Mouse (Mus musculus) bone marrow macrophage, adult 2 months (primary cell): ENCODE measurements around the gene Amn. TPM values are rescaled to one million over a fixed set of nuclear protein-coding genes. Genes with fewer than 3 reads are reported as not detected.

Experiments
- H3K27ac ChIP-seq: 2 replicates; pipeline ENCODE4 v1.5.1; 2012; ENCODE audit warnings: low read depth, low read length; ENCODE audit not compliant: insufficient read depth
- H3K4me1 ChIP-seq: 2 replicates; pipeline ENCODE4 v1.6.1; 2012; ENCODE audit warnings: low read length; ENCODE audit not compliant: control insufficient read depth, insufficient read depth
- H3K4me3 ChIP-seq: 2 replicates; pipeline ENCODE4 v1.5.1; 2012; ENCODE audit warnings: mild to moderate bottlenecking, low read length, moderate library complexity; ENCODE audit not compliant: insufficient read depth
- CTCF ChIP-seq: IDR thresholded peaks from 2 replicates; pipeline ENCODE4 v1.5.1; 2012; ENCODE audit warnings: low read depth, mild to moderate bottlenecking, low read length, moderate library complexity
- POLR2A ChIP-seq: IDR thresholded peaks from 2 replicates; pipeline ENCODE4 v1.6.1; 2012; ENCODE audit warnings: mild to moderate bottlenecking, low read depth, low read length, borderline replicate concordance
- polyA plus RNA-seq: library from polyadenylated mRNA; stranded (reverse); fragments of >200 nt; gene quantifications from 2 replicates; pipeline ENCODE4 v1.2.4, GENCODE M21; 2012; ENCODE audit not compliant: missing spikeins, insufficient read depth, insufficient read length

The Amn gene
- not detected in 2 replicates for polyA plus RNA-seq

DNA sequence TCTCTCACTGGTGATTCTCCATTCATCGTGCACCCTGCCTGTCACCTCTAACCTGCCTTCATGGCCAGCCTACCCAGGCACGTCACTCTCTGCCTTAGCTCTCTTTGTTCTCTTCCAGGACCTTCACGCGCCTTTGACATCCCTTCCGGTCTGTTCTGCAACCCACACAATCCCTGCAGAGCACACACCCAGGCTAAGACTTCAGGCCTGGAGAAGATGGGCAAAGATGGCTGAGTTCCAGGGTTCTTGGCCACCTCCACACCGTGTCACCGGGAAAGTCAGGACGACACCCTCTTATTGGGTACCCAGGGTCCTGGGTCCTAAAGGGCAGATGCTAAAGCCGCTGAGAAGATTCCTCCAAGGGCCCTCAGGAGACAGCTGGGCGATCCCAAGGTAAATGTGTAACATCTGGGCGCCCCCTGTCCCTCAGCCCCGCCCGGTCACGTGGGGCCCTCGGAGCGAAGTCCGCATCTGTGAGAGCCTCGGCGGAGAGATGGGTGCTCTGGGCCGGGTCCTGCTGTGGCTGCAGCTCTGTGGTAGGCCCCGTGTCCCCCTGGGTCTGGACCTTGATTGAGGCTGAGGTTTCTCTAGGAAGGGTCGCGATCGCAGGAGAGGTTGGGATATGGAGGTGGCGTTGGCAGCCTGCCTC, at the start of gene Amn:
TSS of gene Amn (plus strand) at position 467 of the 649 bp plus-strand sequence.
- Histone ChIP-seq H3K4me1 (no peaks in the 10 kb centered on the region), H3K4me3 (no peak within 1 kb of the TSS), H3K27ac (no peak within 1 kb of the TSS)
- TF ChIP-seq CTCF (no peak), POLR2A (no peak)

DNA sequence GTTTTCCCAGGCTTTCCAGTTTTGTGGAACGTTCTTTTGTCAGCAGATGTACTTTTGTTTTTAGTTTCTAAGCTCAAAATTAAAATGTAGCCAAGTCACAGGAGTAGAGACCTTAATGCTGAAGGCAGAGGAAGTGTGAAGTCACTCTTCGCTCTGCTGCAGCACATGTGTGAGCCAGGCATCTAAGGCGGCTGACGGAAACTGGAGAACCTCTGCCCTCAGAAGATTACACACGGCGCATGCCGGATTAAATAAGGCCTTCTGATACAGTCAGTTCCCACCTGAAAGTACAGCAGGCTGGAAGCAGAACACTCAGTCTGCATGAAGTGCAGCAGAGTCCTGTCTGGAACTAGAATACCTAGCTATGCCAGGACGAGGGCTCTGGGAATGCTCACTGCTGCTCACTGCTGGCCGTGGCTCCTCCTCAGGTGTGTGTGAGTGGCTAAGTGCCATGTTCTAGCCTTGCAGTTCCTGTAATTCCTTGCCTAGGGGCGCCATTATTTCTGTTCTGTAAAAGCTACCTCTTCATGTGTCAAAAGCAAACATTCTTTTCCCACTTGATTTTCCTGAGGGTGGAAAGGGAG, 45.6 kb upstream of the Amn start:
- Histone ChIP-seq H3K27ac (no peak overlapping the region), H3K4me3 (no peak overlapping the region), H3K4me1 (peaks cover 2% of the 10 kb centered on the region)
- no peak for TF ChIP-seq CTCF
- no peak for TF ChIP-seq POLR2A

DNA sequence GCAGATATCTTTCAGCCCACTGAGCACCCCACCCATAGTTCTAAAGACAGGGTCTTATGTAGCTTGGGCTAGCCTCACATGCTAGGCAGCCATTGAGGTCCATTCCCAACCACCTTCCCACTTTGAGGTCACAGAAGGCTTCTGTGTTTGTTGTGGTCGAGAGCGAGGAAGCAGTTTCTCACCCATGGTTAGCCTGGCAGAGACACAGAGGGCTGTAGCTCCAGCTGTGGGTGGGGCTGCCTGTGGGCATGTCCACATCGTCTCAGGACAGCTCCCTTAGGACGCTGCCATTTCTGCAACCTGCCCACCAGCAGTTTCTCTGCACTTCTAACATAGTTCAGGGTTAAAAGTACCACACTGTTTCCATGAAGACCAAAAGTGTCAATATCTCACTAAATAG, 43.5 kb upstream of the Amn start:
- Histone ChIP-seq H3K4me3 (no peak overlapping the region), H3K27ac (no peak overlapping the region), H3K4me1 (peaks cover 9% of the 10 kb centered on the region)
- TF ChIP-seq POLR2A (no peak), CTCF (no peak)

- H3K27ac ChIP-seq: no peak overlapping the region
- H3K4me1 ChIP-seq: peaks cover 9% of the 10 kb centered on the region
- no peak overlapping the region for H3K4me3 ChIP-seq
- TF ChIP-seq POLR2A (no peak), CTCF (no peak)
Measured at GRCm38 (mm10) chr12:111228488-111228887, 42.4 kb upstream of the Amn start.

- no peak overlapping the region for H3K27ac ChIP-seq
- TF ChIP-seq POLR2A (no peak), CTCF (no peak)
- H3K4me3 ChIP-seq: no peak overlapping the region
- peaks cover 6% of the 10 kb centered on the region for H3K4me1 ChIP-seq
Measured at GRCm38 (mm10) chr12:111230793-111231192, 40.1 kb upstream of the Amn start.

DNA sequence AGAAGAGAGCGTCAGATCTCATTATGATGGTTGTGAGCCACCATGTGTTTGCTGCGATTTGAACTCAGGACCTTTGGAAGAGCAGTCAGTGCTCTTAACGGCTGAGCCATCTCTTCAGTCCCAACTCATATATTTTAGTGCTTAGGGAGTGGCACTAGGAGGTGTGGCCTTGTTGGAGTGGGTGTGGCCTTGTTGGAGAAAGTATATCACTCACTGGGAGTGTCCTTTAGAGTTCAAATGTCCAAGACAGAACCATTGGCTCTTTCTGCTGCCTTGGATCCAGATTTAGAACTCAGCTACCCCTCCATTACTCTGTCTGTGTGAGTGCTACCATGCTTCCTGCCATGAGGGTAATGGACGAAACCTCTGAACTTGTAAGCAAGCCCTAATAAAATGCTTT, 37.1 kb upstream of the Amn start:
- Histone ChIP-seq H3K4me1 (peaks cover 6% of the 10 kb centered on the region), H3K4me3 (no peak overlapping the region), H3K27ac (no peak overlapping the region)
- TF ChIP-seq POLR2A: no peak
- no peak for TF ChIP-seq CTCF

DNA sequence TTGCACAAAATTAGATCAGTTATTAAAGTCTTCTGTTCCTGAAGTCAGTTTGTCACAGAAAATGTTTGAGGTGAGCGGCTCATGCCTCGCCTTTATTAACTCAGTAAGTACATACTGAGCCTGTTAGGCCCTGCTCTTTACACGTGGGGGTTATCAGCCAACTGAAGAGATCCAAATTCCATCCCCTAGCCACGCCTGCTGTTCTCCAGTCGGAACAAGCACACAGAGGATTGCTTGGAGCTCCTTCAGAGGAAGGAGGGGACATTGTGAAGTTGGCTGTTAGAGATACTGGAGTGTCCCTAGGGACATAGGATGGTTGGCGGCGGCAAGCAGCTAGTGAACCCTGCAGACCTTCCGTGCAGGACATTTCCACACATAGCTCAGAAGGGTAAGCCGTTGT, 36.5 kb upstream of the Amn start:
- TF ChIP-seq CTCF (no peak), POLR2A (no peak)
- peaks cover 6% of the 10 kb centered on the region for H3K4me1 ChIP-seq
- no peak overlapping the region for H3K27ac ChIP-seq

GRCm38 (mm10) chr12:111235631-111236030, 35.3 kb upstream of the Amn start:
- Histone ChIP-seq H3K27ac (no peak overlapping the region), H3K4me1 (peaks cover 3% of the 10 kb centered on the region), H3K4me3 (no peak overlapping the region)
- TF ChIP-seq CTCF: no peak
- no peak for TF ChIP-seq POLR2A

More for the DNA sequence above, 36.5 kb upstream of the Amn start:
- no peak overlapping the region for H3K4me3 ChIP-seq

DNA sequence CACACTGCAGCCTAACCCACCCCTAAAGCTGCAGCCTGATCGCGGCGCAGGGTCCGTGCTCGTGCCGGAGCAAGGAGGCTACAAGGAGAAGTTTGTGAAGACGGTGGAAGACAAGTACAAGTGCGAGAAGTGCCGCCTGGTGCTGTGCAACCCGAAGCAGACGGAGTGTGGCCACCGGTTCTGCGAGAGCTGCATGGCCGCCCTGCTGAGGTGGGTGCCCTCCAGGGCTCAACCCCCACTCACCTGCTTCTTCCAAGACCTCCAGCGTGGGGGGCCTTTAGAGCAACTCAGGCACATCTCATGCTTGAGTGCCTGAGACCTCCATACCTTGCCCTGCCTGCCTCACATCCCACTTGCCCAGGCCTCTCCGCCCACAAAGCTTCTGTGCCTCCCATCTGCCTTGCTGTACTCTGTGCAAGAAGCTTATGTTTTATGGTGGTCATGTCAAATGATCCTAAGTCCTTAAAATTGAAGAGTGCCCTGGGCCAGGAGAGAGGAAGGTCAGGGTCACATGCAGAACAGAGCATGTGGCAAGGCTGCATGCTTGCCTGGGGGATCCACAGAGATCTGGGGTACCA, 33.2 kb upstream of the Amn start:
- TF ChIP-seq POLR2A (no peak), CTCF (no peak)
- Histone ChIP-seq H3K4me3 (no peak overlapping the region), H3K4me1 (no peaks in the 10 kb centered on the region)

GRCm38 (mm10) chr12:111238345-111238744, 32.5 kb upstream of the Amn start:
- H3K4me1 ChIP-seq: no peaks in the 10 kb centered on the region
- H3K27ac ChIP-seq: no peak overlapping the region
- TF ChIP-seq POLR2A (no peak), CTCF (no peak)
- H3K4me3 ChIP-seq: no peak overlapping the region

More for the DNA sequence above, 33.2 kb upstream of the Amn start:
- H3K27ac ChIP-seq: no peak overlapping the region
